Mouse (Mus musculus): ENCODE measurements around the gene Igsf9b. TPM values are rescaled to one million over a fixed set of nuclear protein-coding genes. Genes with fewer than 3 reads are reported as not detected.

The Igsf9b gene
- polyA plus RNA-seq, 1 experiment from 2014 or later, result 2.4 TPM

GRCm38 (mm10) chr9:27322277-27322676, 23.3 kb downstream of the Igsf9b start:
- ATAC-seq (replicated peaks; ENCODE audit: insufficient number of reproducible peaks, low FRiP score, low TSS enrichment, low read depth), result no peak
- Histone ChIP-seq H3K4me2 (ENCODE audit: low read depth, low read length) (no peak overlapping the region), H3K36me3 (replicated peaks; ENCODE audit: control insufficient read depth, insufficient read depth, low read depth, low read length) (no peaks in the 10 kb centered on the region), H3K27me3 (ENCODE audit: control insufficient read depth, insufficient read depth, low read length) (no peaks in the 10 kb centered on the region), H3K4me1 (ENCODE audit: control insufficient read depth, insufficient read depth, low read length) (no peaks in the 10 kb centered on the region), H3K9ac (replicated peaks; ENCODE audit: low read length) (no peak overlapping the region), H3K9me3 (replicated peaks; ENCODE audit: control insufficient read depth, low read length) (no peaks in the 10 kb centered on the region), H3K27ac (replicated peaks; ENCODE audit: low read depth, low read length) (no peak overlapping the region), H3K4me3 (ENCODE audit: low read depth, low read length) (no peak overlapping the region)
- no peak for DNase-seq (ENCODE audit: low spot score)
- 88% methylated on average over 7 of the region's 7 CpGs for WGBS

- no peak for ATAC-seq (replicated peaks; ENCODE audit: insufficient number of reproducible peaks, low FRiP score, low TSS enrichment, low read depth)
- H3K36me3 ChIP-seq (replicated peaks; ENCODE audit: control insufficient read depth, insufficient read depth, low read depth, low read length), result no peaks in the 10 kb centered on the region
Measured at GRCm38 (mm10) chr9:27323412-27323811, 24.4 kb downstream of the Igsf9b start.

GRCm38 (mm10) chr9:27325920-27326319, 26.9 kb downstream of the Igsf9b start:
- H3K9me3 ChIP-seq (replicated peaks; ENCODE audit: control insufficient read depth, low read length), result no peaks in the 10 kb centered on the region
- 43% methylated on average over 2 of the region's 2 CpGs for WGBS
- no peak overlapping the region for H3K27ac ChIP-seq (replicated peaks; ENCODE audit: low read depth, low read length)
- H3K36me3 ChIP-seq (replicated peaks; ENCODE audit: control insufficient read depth, insufficient read depth, low read depth, low read length), result no peaks in the 10 kb centered on the region
- DNase-seq (ENCODE audit: low spot score), result peak; percentile 74
- ATAC-seq (replicated peaks; ENCODE audit: insufficient number of reproducible peaks, low FRiP score, low TSS enrichment, low read depth), result no peak
- no peaks in the 10 kb centered on the region for H3K4me1 ChIP-seq (ENCODE audit: control insufficient read depth, insufficient read depth, low read length)
- no peaks in the 10 kb centered on the region for H3K27me3 ChIP-seq (ENCODE audit: control insufficient read depth, insufficient read depth, low read length)
- H3K9ac ChIP-seq (replicated peaks; ENCODE audit: low read length), result no peak overlapping the region
- no peak overlapping the region for H3K4me2 ChIP-seq (ENCODE audit: low read depth, low read length)
- no peak overlapping the region for H3K4me3 ChIP-seq (ENCODE audit: low read depth, low read length)

More at GRCm38 (mm10) chr9:27323412-27323811, 24.4 kb downstream of the Igsf9b start:
- no peaks in the 10 kb centered on the region for H3K27me3 ChIP-seq (ENCODE audit: control insufficient read depth, insufficient read depth, low read length)
- H3K9me3 ChIP-seq (replicated peaks; ENCODE audit: control insufficient read depth, low read length), result no peaks in the 10 kb centered on the region
- no peak overlapping the region for H3K9ac ChIP-seq (replicated peaks; ENCODE audit: low read length)
- H3K4me3 ChIP-seq (ENCODE audit: low read depth, low read length), result no peak overlapping the region
- no peak for DNase-seq (ENCODE audit: low spot score)
- H3K4me1 ChIP-seq (ENCODE audit: control insufficient read depth, insufficient read depth, low read length), result no peaks in the 10 kb centered on the region
- no peak overlapping the region for H3K27ac ChIP-seq (replicated peaks; ENCODE audit: low read depth, low read length)
- WGBS, result 76% methylated on average over 3 of the region's 3 CpGs
- no peak overlapping the region for H3K4me2 ChIP-seq (ENCODE audit: low read depth, low read length)

- Histone ChIP-seq H3K9me3 (replicated peaks; ENCODE audit: control insufficient read depth, low read length) (no peaks in the 10 kb centered on the region), H3K9ac (replicated peaks; ENCODE audit: low read length) (no peak overlapping the region), H3K27ac (replicated peaks; ENCODE audit: low read depth, low read length) (no peak overlapping the region), H3K36me3 (replicated peaks; ENCODE audit: control insufficient read depth, insufficient read depth, low read depth, low read length) (no peaks in the 10 kb centered on the region), H3K4me2 (ENCODE audit: low read depth, low read length) (no peak overlapping the region), H3K4me1 (ENCODE audit: control insufficient read depth, insufficient read depth, low read length) (no peaks in the 10 kb centered on the region), H3K4me3 (ENCODE audit: low read depth, low read length) (no peak overlapping the region), H3K27me3 (ENCODE audit: control insufficient read depth, insufficient read depth, low read length) (no peaks in the 10 kb centered on the region)
- no peak for ATAC-seq (replicated peaks; ENCODE audit: insufficient number of reproducible peaks, low FRiP score, low TSS enrichment, low read depth)
- 94% methylated on average over 3 of the region's 3 CpGs for WGBS
- no peak for DNase-seq (ENCODE audit: low spot score)
Measured at GRCm38 (mm10) chr9:27327558-27327957, 28.6 kb downstream of the Igsf9b start.

GRCm38 (mm10) chr9:27330374-27330773, 31.4 kb downstream of the Igsf9b start:
- no peaks in the 10 kb centered on the region for H3K36me3 ChIP-seq (replicated peaks; ENCODE audit: control insufficient read depth, insufficient read depth, low read depth, low read length)
- 87% methylated on average over 4 of the region's 4 CpGs for WGBS
- H3K27ac ChIP-seq (replicated peaks; ENCODE audit: low read depth, low read length), result no peak overlapping the region
- no peak overlapping the region for H3K9ac ChIP-seq (replicated peaks; ENCODE audit: low read length)
- ATAC-seq (replicated peaks; ENCODE audit: insufficient number of reproducible peaks, low FRiP score, low TSS enrichment, low read depth) (no peak), DNase-seq (ENCODE audit: low spot score) (no peak)
- no peaks in the 10 kb centered on the region for H3K27me3 ChIP-seq (ENCODE audit: control insufficient read depth, insufficient read depth, low read length)
- H3K4me1 ChIP-seq (ENCODE audit: control insufficient read depth, insufficient read depth, low read length), result no peaks in the 10 kb centered on the region
- H3K4me3 ChIP-seq (ENCODE audit: low read depth, low read length), result no peak overlapping the region
- no peak overlapping the region for H3K4me2 ChIP-seq (ENCODE audit: low read depth, low read length)
- H3K9me3 ChIP-seq (replicated peaks; ENCODE audit: control insufficient read depth, low read length), result no peaks in the 10 kb centered on the region

GRCm38 (mm10) chr9:27331538-27331937, 32.5 kb downstream of the Igsf9b start:
- Histone ChIP-seq H3K36me3 (replicated peaks; ENCODE audit: control insufficient read depth, insufficient read depth, low read depth, low read length) (no peaks in the 10 kb centered on the region), H3K4me3 (ENCODE audit: low read depth, low read length) (no peak overlapping the region), H3K9me3 (replicated peaks; ENCODE audit: control insufficient read depth, low read length) (no peaks in the 10 kb centered on the region), H3K9ac (replicated peaks; ENCODE audit: low read length) (no peak overlapping the region), H3K27me3 (ENCODE audit: control insufficient read depth, insufficient read depth, low read length) (no peaks in the 10 kb centered on the region), H3K4me2 (ENCODE audit: low read depth, low read length) (no peak overlapping the region), H3K4me1 (ENCODE audit: control insufficient read depth, insufficient read depth, low read length) (no peaks in the 10 kb centered on the region), H3K27ac (replicated peaks; ENCODE audit: low read depth, low read length) (no peak overlapping the region)
- DNase-seq (ENCODE audit: low spot score), result no peak
- no peak for ATAC-seq (replicated peaks; ENCODE audit: insufficient number of reproducible peaks, low FRiP score, low TSS enrichment, low read depth)
- WGBS, result 92% methylated on average over 7 of the region's 7 CpGs

- Histone ChIP-seq H3K9ac (replicated peaks; ENCODE audit: low read length) (no peak overlapping the region), H3K9me3 (replicated peaks; ENCODE audit: control insufficient read depth, low read length) (no peaks in the 10 kb centered on the region), H3K4me2 (ENCODE audit: low read depth, low read length) (no peak overlapping the region), H3K4me3 (ENCODE audit: low read depth, low read length) (no peak overlapping the region), H3K4me1 (ENCODE audit: control insufficient read depth, insufficient read depth, low read length) (no peaks in the 10 kb centered on the region), H3K27me3 (ENCODE audit: control insufficient read depth, insufficient read depth, low read length) (no peaks in the 10 kb centered on the region), H3K27ac (replicated peaks; ENCODE audit: low read depth, low read length) (no peak overlapping the region), H3K36me3 (replicated peaks; ENCODE audit: control insufficient read depth, insufficient read depth, low read depth, low read length) (no peaks in the 10 kb centered on the region)
- DNase-seq (ENCODE audit: low spot score) (no peak), ATAC-seq (replicated peaks; ENCODE audit: insufficient number of reproducible peaks, low FRiP score, low TSS enrichment, low read depth) (no peak)
- WGBS, result 72% methylated on average over 9 of the region's 9 CpGs
Measured at GRCm38 (mm10) chr9:27334895-27335294, 35.9 kb downstream of the Igsf9b start.

GRCm38 (mm10) chr9:27336962-27337636, 38.1 kb downstream of the Igsf9b start:
- ATAC-seq (replicated peaks; ENCODE audit: insufficient number of reproducible peaks, low FRiP score, low TSS enrichment, low read depth) (no peak), DNase-seq (ENCODE audit: low spot score) (no peak)
- no peak overlapping the region for H3K9ac ChIP-seq (replicated peaks; ENCODE audit: low read length)
- 91% methylated on average over 4 of the region's 4 CpGs for WGBS
- H3K4me3 ChIP-seq (ENCODE audit: low read depth, low read length), result no peak overlapping the region
- H3K9me3 ChIP-seq (replicated peaks; ENCODE audit: control insufficient read depth, low read length), result no peaks in the 10 kb centered on the region
- no peaks in the 10 kb centered on the region for H3K4me1 ChIP-seq (ENCODE audit: control insufficient read depth, insufficient read depth, low read length)
- no peaks in the 10 kb centered on the region for H3K27me3 ChIP-seq (ENCODE audit: control insufficient read depth, insufficient read depth, low read length)
- no peaks in the 10 kb centered on the region for H3K36me3 ChIP-seq (replicated peaks; ENCODE audit: control insufficient read depth, insufficient read depth, low read depth, low read length)
- no peak overlapping the region for H3K27ac ChIP-seq (replicated peaks; ENCODE audit: low read depth, low read length)
- no peak overlapping the region for H3K4me2 ChIP-seq (ENCODE audit: low read depth, low read length)

Data from embryonic facial prominence, embryonic 11.5 days (tissue).